Mouse (Mus musculus) myocyte (in vitro differentiated cells): ENCODE measurements at regions not wholly inside any gene's neighbourhood (a gene's known extent, or its start where the extent isn't known, plus 50 kb on each side); places are given as distances from the start of the nearest gene placed in this dataset.

ENCODE experiments used
- CEBPB ChIP-seq: IDR thresholded peaks from 2 replicates; pipeline ENCODE4 v1.6.1; 2011; ENCODE audit warnings: mild to moderate bottlenecking, moderate library complexity; ENCODE audit not compliant: poor library complexity, insufficient read depth, severe bottlenecking
- E2F4 ChIP-seq: IDR thresholded peaks from one replicate; pipeline ENCODE4 v1.6.1; 2011; ENCODE audit warnings: mild to moderate bottlenecking, control low read depth, moderate library complexity; ENCODE audit not compliant: insufficient read depth
- MAX ChIP-seq: IDR thresholded peaks from one replicate; pipeline ENCODE4 v1.6.1; 2011; ENCODE audit warnings: low read depth, mild to moderate bottlenecking, control low read depth
- MYOG ChIP-seq, 3 experiments: IDR thresholded peaks; one replicate each; pipeline ENCODE4 v1.6.1; 2011; ENCODE audit warnings: control low read depth in 2 of 3, low read depth in 2 of 3, mild to moderate bottlenecking in 2 of 3; ENCODE audit not compliant: insufficient read length in 2 of 3, control insufficient read depth in 1 of 3, insufficient read depth in 1 of 3
- POLR2A ChIP-seq: IDR thresholded peaks from one replicate; pipeline ENCODE4 v1.6.1; 2011; ENCODE audit warnings: low read depth, mild to moderate bottlenecking, control low read depth, moderate library complexity; ENCODE audit not compliant: insufficient read length
- POLR2AphosphoS2 ChIP-seq: IDR thresholded peaks from one replicate; pipeline ENCODE4 v1.6.1; 2011; ENCODE audit warnings: low read depth, control low read depth; ENCODE audit not compliant: insufficient read length
- REST ChIP-seq: IDR thresholded peaks from one replicate; pipeline ENCODE4 v1.6.1; 2011; ENCODE audit warnings: mild to moderate bottlenecking, control low read depth, moderate library complexity; ENCODE audit not compliant: insufficient read depth, insufficient read length
- TCF3 ChIP-seq: IDR thresholded peaks from one replicate; pipeline ENCODE4 v1.6.1; 2011; ENCODE audit warnings: low read depth, control low read depth; ENCODE audit not compliant: insufficient read length
- USF1 ChIP-seq: IDR thresholded peaks from one replicate; pipeline ENCODE4 v1.6.1; 2011; ENCODE audit warnings: low read depth, mild to moderate bottlenecking, control low read depth, moderate library complexity

DNA sequence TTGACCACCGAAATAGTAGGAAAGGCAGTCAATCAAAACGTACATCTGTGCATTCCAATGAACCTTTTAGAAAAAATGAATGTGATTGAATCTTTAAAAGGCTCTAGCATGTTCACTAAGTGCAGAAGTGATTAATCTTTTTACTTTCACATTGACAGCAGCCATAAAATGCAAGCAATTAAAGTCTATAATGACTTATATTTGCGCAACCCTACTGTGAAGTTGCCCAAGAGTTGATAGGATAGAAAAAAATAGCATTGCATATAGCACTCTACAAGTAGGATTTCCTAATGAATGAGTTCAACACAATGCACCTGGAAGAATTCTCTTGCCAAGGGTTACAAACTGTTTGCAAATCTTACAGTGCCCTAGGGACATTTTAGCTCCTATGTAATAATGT is 251.6 kb upstream of the Tmprss15 start:
- TF ChIP-seq POLR2AphosphoS2 (no peak), POLR2A (no peak), USF1 (no peak), TCF3 (no peak), MAX (no peak), CEBPB (peak; percentile 95; the same call in 1 of the 2 replicates), MYOG (IDR thresholded peaks at IDR 0.05; ENCODE audit: control insufficient read depth in 1 of 3, insufficient read depth in 1 of 3, insufficient read length in 2 of 3, low read depth in 2 of 3) (no peak), E2F4 (no peak), REST (no peak)
